Mouse (Mus musculus): ENCODE measurements around the gene Arid2. TPM values are rescaled to one million over a fixed set of nuclear protein-coding genes. Genes with fewer than 3 reads are reported as not detected.
A peak's percentile ranks its signal among the peaks of the same experiment; 100 is the strongest.

Gene Arid2
- polyA plus RNA-seq, 1 experiment from 2014 or later: 7.3 TPM

- H3K9me3 ChIP-seq (ENCODE audit: control insufficient read depth, low read length): no peaks in the 10 kb centered on the region
- ATAC-seq (ENCODE audit: low FRiP score, low TSS enrichment): no peak
- H3K4me1 ChIP-seq (replicated peaks; ENCODE audit: control insufficient read depth, insufficient read depth): no peaks in the 10 kb centered on the region
- H3K4me2 ChIP-seq (replicated peaks; ENCODE audit: low read depth): no peak overlapping the region
- H3K9ac ChIP-seq (ENCODE audit: low read length): no peak overlapping the region
- peak overlapping the region; percentile 67 for H3K27ac ChIP-seq (replicated peaks)
- DNase-seq (ENCODE audit: low spot score): no peak
- peaks cover 3% of the 10 kb centered on the region; the same call in 1 of the 2 replicates for H3K36me3 ChIP-seq (ENCODE audit: control insufficient read depth, insufficient read depth, low read length)
- WGBS: 79% methylated on average over 7 of the region's 7 CpGs
- H3K27me3 ChIP-seq (ENCODE audit: control insufficient read depth, insufficient read depth, low read length): no peaks in the 10 kb centered on the region
- H3K4me3 ChIP-seq (ENCODE audit: low read depth, low read length): no peak overlapping the region
- TF ChIP-seq EP300 (optimal IDR thresholded peaks at IDR 0.05) (no peak), CTCF (IDR thresholded peaks at IDR 0.05; ENCODE audit: low read depth) (no peak)
Observed at GRCm38 (mm10) chr15:96377701-96378100, 90.4 kb downstream of the Arid2 start.

- Histone ChIP-seq H3K4me1 (replicated peaks; ENCODE audit: control insufficient read depth, insufficient read depth) (no peaks in the 10 kb centered on the region), H3K9ac (ENCODE audit: low read length) (no peak overlapping the region), H3K4me2 (replicated peaks; ENCODE audit: low read depth) (no peak overlapping the region), H3K36me3 (ENCODE audit: control insufficient read depth, insufficient read depth, low read length) (0 out of 2 replicates have a peak, but pooled peaks cover 3% of the 10 kb centered on the region), H3K4me3 (ENCODE audit: low read depth, low read length) (no peak overlapping the region), H3K27ac (replicated peaks) (no peak overlapping the region), H3K9me3 (ENCODE audit: control insufficient read depth, low read length) (no peaks in the 10 kb centered on the region), H3K27me3 (ENCODE audit: control insufficient read depth, insufficient read depth, low read length) (no peaks in the 10 kb centered on the region)
- 87% methylated on average over 11 of the region's 11 CpGs for WGBS
- DNase-seq (ENCODE audit: low spot score) (no peak), ATAC-seq (ENCODE audit: low FRiP score, low TSS enrichment) (no peak)
- TF ChIP-seq CTCF (IDR thresholded peaks at IDR 0.05; ENCODE audit: low read depth): no peak
- no peak for TF ChIP-seq EP300 (optimal IDR thresholded peaks at IDR 0.05)
Observed at GRCm38 (mm10) chr15:96382223-96382622, 94.9 kb downstream of the Arid2 start.

- ATAC-seq (ENCODE audit: low FRiP score, low TSS enrichment): no peak
- peaks cover 4% of the 10 kb centered on the region; the same call in 1 of the 2 replicates for H3K36me3 ChIP-seq (ENCODE audit: control insufficient read depth, insufficient read depth, low read length)
- H3K27me3 ChIP-seq (ENCODE audit: control insufficient read depth, insufficient read depth, low read length): no peaks in the 10 kb centered on the region
- no peaks in the 10 kb centered on the region for H3K4me1 ChIP-seq (replicated peaks; ENCODE audit: control insufficient read depth, insufficient read depth)
- no peak overlapping the region for H3K4me2 ChIP-seq (replicated peaks; ENCODE audit: low read depth)
- H3K9me3 ChIP-seq (ENCODE audit: control insufficient read depth, low read length): no peaks in the 10 kb centered on the region
- H3K27ac ChIP-seq (replicated peaks): no peak overlapping the region
- whole genome bisulfite sequencing: 78% methylated on average over 1 of the region's 1 CpGs
- TF ChIP-seq EP300 (optimal IDR thresholded peaks at IDR 0.05) (no peak), CTCF (IDR thresholded peaks at IDR 0.05; ENCODE audit: low read depth) (no peak)
- no peak for DNase-seq (ENCODE audit: low spot score)
- H3K9ac ChIP-seq (ENCODE audit: low read length): no peak overlapping the region
- H3K4me3 ChIP-seq (ENCODE audit: low read depth, low read length): no peak overlapping the region
Observed at GRCm38 (mm10) chr15:96388565-96388964, 101.2 kb downstream of the Arid2 start.

GRCm38 (mm10) chr15:96392878-96393277, 105.6 kb downstream of the Arid2 start:
- H3K4me2 ChIP-seq (replicated peaks; ENCODE audit: low read depth): no peak overlapping the region
- TF ChIP-seq CTCF (IDR thresholded peaks at IDR 0.05; ENCODE audit: low read depth) (peak; percentile 45), EP300 (optimal IDR thresholded peaks at IDR 0.05) (no peak)
- H3K36me3 ChIP-seq (ENCODE audit: control insufficient read depth, insufficient read depth, low read length): peaks cover 14% of the 10 kb centered on the region; the same call in 1 of the 2 replicates
- no peak for DNase-seq (ENCODE audit: low spot score)
- WGBS: 86% methylated on average over 3 of the region's 3 CpGs
- no peak overlapping the region for H3K27ac ChIP-seq (replicated peaks)
- no peaks in the 10 kb centered on the region for H3K27me3 ChIP-seq (ENCODE audit: control insufficient read depth, insufficient read depth, low read length)
- H3K9me3 ChIP-seq (ENCODE audit: control insufficient read depth, low read length): no peaks in the 10 kb centered on the region
- ATAC-seq (ENCODE audit: low FRiP score, low TSS enrichment): no peak
- no peak overlapping the region for H3K4me3 ChIP-seq (ENCODE audit: low read depth, low read length)
- no peaks in the 10 kb centered on the region for H3K4me1 ChIP-seq (replicated peaks; ENCODE audit: control insufficient read depth, insufficient read depth)
- no peak overlapping the region for H3K9ac ChIP-seq (ENCODE audit: low read length)

GRCm38 (mm10) chr15:96395071-96395470, 107.8 kb downstream of the Arid2 start:
- no peak for TF ChIP-seq CTCF (IDR thresholded peaks at IDR 0.05; ENCODE audit: low read depth)
- no peak for TF ChIP-seq EP300 (optimal IDR thresholded peaks at IDR 0.05)
- no peaks in the 10 kb centered on the region for H3K4me1 ChIP-seq (replicated peaks; ENCODE audit: control insufficient read depth, insufficient read depth)
- no peak overlapping the region for H3K4me3 ChIP-seq (ENCODE audit: low read depth, low read length)
- no peak for ATAC-seq (ENCODE audit: low FRiP score, low TSS enrichment)
- 93% methylated on average over 6 of the region's 6 CpGs for whole genome bisulfite sequencing
- no peak overlapping the region for H3K4me2 ChIP-seq (replicated peaks; ENCODE audit: low read depth)
- no peak overlapping the region for H3K27ac ChIP-seq (replicated peaks)
- H3K9ac ChIP-seq (ENCODE audit: low read length): no peak overlapping the region
- H3K36me3 ChIP-seq (ENCODE audit: control insufficient read depth, insufficient read depth, low read length): peaks cover 14% of the 10 kb centered on the region; the same call in 1 of the 2 replicates
- no peaks in the 10 kb centered on the region for H3K9me3 ChIP-seq (ENCODE audit: control insufficient read depth, low read length)
- no peak for DNase-seq (ENCODE audit: low spot score)
- H3K27me3 ChIP-seq (ENCODE audit: control insufficient read depth, insufficient read depth, low read length): no peaks in the 10 kb centered on the region

GRCm38 (mm10) chr15:96396641-96397344, 109.5 kb downstream of the Arid2 start:
- H3K36me3 ChIP-seq (ENCODE audit: control insufficient read depth, insufficient read depth, low read length): peaks cover 12% of the 10 kb centered on the region; the same call in 1 of the 2 replicates
- TF ChIP-seq CTCF (IDR thresholded peaks at IDR 0.05; ENCODE audit: low read depth) (no peak; the same call in 1 of the 2 replicates), EP300 (optimal IDR thresholded peaks at IDR 0.05) (no peak)
- no peak overlapping the region for H3K27ac ChIP-seq (replicated peaks)

More at GRCm38 (mm10) chr15:96396641-96397344, 109.5 kb downstream of the Arid2 start:
- Histone ChIP-seq H3K9ac (ENCODE audit: low read length) (no peak overlapping the region), H3K4me3 (ENCODE audit: low read depth, low read length) (no peak overlapping the region), H3K9me3 (ENCODE audit: control insufficient read depth, low read length) (no peaks in the 10 kb centered on the region), H3K4me2 (replicated peaks; ENCODE audit: low read depth) (no peak overlapping the region), H3K4me1 (replicated peaks; ENCODE audit: control insufficient read depth, insufficient read depth) (no peaks in the 10 kb centered on the region), H3K27me3 (ENCODE audit: control insufficient read depth, insufficient read depth, low read length) (no peaks in the 10 kb centered on the region)
- no peak for ATAC-seq (ENCODE audit: low FRiP score, low TSS enrichment)
- 87% methylated on average over 8 of the region's 8 CpGs for WGBS
- DNase-seq (ENCODE audit: low spot score): no peak

All from stomach, postnatal 0 days (tissue).